Mouse (Mus musculus): ENCODE results near the gene Nfia.

Gene Nfia

DNA sequence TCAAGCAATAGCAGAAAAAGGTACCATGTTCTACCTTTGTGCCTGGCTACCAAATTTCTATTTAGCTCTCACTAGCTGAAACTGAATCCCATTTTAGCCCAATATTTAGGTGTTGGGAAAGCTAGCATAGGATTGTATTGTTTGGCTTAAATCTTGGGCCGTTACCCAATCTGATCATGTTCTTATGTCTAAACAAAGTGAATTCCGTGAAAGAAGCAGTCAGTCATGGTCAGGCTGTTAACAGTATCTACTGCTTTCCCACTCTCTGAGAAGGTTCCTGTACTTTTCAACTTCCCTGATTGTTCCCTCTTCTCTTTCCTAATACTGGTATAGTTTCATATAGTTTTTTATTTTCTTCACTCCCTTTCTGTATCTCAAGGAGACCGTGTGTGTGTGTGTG, 318.1 kb downstream of the Nfia start:
- intact Hi-C loops (cut with DNase I): no loop called here

DNA sequence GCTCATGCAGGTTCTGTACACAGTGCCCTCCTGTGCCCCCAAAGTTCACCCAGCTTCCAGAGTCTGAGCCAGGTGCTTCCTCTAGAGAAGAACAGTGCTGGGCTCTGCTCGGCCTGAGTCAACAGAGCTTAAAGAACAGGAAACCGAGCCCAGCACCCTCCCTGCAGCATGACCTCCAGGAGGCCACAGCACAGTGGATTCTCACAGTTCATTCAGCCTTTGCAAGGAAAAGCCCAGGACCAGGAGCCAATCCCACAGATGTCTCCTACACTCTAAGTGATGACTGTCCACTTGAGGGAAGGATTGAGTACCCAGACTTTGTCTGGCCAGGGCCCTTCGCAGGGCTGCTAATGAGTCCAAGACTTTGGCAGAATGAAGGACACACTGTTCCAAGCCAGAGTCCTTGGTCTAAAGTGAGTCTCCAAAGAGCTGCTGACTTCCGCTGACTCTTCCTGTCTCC, 318.9 kb downstream of the Nfia start:
- intact Hi-C loops (cut with DNase I): no loop called here

DNA sequence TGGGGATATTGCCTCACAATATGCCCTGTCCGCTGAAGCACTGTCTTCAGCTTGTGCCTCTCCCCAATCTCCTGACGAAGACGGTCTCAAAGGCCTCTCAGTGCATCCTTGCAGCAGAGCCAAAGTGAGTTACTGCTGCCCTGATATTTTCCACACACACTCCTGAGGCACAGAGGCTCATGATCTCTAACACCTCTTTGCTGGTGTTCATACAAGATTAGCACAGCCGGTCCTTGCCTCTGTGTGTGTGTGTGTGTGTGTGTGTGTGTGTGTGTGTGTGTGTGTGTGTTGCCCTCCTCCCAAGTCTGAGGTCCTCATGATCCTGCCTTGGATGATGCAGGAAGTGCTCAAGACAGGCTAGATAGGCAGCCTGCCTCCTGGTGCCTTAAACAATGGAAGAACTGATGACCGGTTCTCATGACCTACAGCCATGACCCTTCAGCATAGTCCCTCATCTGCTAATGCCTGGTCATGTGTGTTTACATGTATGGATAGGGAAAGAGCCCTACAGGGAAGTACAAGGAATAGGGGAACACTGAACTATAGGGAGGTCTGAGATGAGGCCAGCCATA, 319.5 kb downstream of the Nfia start:
- intact Hi-C loops (cut with DNase I): no loop called here

DNA sequence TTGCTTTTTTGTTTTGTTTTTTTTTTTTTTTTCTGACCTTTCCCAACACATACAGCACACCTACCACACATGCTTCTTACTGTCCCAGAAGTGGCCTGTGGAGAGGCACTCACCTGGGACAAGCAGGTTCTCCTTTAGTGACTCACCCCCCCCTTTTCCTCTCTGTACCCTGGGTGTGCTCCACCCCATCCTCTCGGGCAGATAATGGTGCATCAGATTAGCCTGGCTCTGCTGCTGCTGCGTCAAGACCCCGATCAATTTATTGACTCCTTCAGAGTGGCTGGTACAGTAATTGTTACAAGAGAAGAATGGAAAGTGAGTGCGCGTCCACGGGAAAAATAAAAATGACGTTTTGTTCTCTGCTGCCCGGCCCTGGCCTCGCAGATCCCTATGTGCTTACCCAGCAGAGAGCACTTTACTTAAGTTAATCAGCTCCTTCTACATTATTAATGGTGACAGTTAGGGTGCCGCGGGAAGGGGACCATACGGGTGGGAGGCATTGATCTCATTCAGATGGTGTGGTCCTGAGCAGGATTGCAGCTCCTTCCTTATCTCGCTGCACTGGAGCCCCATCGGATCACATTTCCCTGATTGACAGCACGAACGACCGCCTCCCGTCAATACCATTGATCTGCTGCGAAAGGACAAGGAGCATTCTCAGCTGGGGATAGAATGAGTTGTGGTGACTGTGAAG, 321.7 kb downstream of the Nfia start:
- intact Hi-C loops (cut with DNase I): no loop called here

DNA sequence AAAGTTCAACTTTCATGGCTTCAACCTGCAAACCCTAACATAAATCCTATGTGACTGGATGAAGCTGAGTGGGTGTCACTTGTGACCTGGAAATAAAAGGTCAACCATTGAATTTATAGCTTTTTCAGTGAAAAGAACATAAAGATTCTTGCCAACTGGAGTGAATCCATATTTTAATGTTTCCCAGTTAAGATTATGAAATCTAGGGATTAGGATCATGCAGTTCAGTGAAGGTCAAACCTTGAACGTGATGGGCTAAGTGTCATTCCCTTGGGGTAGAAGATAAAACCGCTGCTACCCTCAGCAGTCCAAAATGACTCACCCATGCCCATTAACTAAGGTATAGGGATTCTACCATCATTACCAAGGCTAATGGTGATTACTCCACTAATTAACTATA, 322.5 kb downstream of the Nfia start:
- intact Hi-C loops (cut with DNase I): no loop called here

DNA sequence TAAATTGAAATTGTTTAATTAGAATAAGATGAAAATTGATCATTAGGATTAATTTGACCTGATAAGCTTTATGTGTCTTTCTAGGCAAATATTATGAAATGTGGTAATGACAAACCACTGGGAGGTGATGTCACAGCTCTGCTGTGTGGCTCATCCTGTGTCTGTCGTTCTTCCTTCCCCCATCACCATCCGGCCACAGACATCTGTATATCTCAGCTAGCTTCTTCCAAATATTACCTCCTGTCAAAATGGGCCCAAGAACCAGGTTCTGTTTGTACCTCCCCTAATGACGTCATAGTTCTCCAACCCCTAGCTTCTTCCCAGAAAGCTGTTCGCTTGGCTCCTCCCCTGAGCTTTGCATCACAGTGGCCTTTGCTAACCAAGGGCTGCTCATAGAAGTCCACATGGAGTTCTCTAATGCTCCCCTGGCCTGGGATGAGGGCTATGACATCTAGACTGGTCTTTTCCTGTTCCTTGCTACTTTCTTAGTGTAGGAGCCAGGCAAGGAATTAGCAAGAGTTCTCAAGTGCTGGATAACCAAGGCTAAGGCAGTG, 324.6 kb downstream of the Nfia start:
- intact Hi-C loops (cut with DNase I): no loop called here

DNA sequence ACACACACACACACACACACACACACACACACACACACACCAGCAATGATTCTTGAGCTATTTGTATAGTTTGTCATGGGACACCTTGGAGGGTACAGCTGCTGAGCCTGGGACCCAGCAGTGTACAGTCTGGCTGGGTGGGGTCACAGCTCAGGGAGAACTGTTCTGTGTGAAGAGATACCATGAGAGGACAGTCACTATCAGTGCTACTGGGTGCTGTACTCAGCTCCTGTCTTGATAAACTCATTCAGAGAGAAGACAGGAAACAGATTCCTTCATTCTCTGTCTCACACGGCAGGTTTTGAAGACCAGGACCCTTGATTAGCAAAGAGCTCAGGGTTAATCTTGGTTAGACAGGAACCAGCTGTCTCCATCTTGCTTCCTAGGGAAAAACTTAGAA, 326.1 kb downstream of the Nfia start:
- intact Hi-C loops (cut with DNase I): no loop called here

DNA sequence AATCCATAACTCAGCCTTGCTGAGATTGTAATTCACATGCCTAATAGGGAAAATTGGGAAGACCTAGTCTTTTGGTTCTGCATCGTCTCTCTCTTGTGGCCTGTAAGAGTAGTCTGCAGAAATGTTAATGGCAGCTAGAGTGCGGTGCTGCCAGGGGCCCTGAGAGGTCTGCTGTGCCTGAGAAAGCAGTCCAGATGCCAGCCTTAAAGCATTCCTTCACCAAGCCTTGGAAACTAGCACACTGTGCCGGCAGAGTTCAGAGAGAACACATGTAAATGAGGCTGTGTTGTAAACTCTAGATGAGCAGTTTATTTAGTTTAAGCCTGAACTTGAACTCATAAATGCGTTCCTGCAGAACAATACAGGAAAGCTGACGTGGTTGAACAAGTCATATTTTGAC, 326.9 kb downstream of the Nfia start:
- intact Hi-C loops (cut with DNase I): no loop called here

DNA sequence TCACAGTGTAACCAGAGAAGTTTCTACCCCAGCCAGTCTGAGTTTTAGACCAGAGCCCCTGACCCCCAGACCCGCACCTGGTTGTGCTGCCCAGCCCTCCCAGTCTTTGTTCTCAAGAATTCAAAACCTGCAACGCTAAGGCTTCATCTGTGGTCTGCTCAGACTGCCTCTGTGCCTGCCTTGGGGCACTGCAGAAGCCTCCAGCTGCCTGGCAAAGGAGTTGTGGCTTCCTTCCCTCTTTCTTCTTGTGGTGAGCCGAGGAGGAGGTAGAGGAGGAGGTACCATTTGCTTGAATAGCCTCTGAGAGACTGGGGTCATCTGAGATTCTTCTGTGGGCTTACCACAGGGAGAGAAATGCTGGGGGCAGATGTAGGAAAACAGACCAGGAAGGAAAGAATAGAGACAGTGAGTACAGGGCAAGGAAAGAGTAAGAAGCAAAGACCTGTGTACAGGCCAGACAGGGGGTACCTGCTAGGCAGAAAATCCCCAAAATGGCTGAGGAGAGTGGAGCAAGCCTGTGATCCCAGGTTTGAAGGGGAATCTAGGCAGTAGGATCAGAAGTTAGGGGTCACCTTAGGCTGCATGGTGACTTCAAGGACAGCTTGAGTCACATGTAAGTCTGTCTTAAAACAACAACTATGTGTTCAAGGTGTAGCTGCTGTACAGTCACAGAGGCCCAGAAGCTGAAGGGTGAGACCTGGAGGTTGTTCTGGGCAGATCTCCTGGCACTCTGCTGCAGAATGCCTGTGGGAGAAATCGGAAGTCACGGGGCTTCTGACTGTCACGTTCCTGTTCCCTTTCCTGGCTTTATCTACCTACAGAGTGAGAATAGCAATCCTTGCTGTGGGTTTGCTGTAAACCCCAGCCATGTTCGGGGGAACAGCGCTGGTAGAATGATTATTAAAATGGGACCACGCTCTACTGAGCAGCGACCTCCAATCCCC, 328.9 kb downstream of the Nfia start:
- intact Hi-C loops (cut with DNase I): loop anchor here (10.0 kb wide), 1 partner anchor 537 kb away; no protein-coding TSS in a partner anchor

DNA sequence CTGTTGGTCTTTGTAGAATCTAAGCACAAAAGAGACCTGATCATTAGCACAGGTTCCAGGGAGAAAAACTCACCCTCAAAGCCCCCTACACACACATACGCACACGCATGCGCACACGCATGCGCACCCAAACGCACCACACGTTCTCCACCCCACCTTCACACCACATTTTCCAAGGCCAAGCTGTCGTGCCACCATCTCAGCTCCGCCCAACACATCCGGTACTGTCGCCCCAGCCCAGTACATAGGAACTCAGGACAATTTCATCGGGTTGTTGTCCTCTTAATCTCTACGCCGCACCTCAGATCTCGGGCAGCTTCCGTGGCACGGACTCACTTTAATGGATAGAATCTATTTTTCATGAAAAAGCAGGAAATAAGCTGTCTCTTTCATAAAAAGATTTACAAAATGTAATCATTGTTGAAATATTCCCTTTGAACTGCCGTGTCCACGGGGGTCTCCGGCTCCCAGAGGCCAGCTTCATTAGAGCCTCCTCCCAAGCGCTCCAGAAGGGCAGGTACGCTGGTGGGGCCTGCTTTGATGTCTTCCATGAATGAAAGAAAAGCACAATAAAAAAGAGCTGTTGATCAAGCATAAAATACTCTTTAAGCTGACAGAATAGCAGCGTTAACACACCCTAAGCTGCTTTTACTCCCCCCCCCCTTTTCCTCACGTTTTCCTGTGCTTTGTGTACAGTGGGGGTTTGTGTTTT, 330.2 kb downstream of the Nfia start:
- intact Hi-C loops (cut with DNase I): loop anchor here (10.0 kb wide), 1 partner anchor 538 kb away; no protein-coding TSS in a partner anchor

DNA sequence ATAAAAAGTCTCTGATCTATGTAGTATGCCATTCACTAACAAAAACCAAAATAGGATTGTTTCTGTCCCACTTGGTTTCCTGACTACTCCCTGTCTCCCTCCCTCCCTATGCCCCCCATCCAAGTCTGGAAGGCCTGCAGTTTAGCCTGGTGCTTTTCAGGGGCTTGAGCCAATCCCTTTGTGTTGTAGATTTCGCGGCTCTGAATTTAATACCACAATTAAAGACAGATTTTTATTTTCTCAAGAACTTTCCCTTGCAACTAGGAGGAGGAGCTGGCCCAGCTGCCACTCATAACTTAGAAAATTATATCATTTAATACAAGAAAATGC, 330.8 kb downstream of the Nfia start:
- intact Hi-C loops (cut with DNase I): loop anchor here (10.0 kb wide), 1 partner anchor 539 kb away; no protein-coding TSS in a partner anchor

DNA sequence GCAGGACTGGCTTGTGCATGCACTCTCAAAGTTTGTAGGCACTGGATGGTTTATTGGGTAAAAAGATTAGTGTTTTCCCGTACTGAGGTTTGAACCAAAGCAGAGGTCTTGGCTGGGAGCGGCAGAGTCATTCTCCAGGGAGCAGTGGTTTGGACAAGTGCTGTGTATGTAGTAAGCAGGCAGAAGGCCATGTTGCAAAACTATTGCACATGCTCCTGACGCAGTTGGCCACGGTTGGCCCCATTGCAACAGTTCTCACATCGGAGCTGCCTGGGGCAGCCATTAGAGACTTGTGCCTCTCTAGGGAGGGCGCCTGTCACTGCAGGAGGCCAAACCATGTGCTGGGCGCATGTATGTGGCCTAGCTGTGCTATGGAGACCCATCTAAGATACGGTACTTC, 331.6 kb downstream of the Nfia start:
- intact Hi-C loops (cut with DNase I): loop anchor here (10.0 kb wide), 1 partner anchor 539 kb away; no protein-coding TSS in a partner anchor

DNA sequence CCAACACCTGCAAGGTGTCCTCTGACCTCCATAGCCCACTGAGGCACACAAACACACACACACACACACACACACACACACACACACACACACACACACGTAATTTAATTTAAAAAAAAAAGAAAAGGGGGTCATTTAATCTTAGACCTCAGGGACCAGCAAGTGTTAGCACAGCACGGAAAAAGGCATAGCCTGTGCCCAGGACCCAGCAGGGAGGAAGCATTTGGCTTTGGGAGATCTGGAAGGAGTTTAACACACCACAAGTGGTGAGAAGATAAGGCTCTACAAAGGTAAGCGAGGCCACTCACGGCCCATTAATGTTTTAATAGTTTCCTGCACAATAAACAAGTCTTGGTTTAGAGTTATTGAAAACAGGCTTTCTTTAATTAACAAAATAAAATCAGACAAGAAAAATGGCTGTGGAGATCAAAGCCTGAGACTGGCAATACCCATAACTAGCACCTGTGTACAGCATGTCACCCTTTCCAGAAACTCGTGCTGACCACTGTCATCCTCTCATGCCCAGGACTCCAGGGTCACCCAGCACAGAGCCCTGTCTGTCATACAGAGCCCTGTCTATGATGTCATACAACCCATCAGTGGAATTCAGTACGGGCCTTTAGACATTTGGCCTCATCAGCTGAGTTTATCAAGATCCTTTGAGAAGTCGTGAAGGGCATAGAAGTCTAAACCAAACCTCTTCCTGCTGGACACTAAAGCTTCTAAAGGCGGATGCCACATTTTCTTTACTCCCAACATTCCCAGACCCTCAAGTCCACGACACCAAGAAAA, 332.6 kb downstream of the Nfia start:
- intact Hi-C loops (cut with DNase I): loop anchor here (5.0 to 10.0 kb wide), 2 partner anchors 88 to 540 kb away; no protein-coding TSS in a partner anchor

DNA sequence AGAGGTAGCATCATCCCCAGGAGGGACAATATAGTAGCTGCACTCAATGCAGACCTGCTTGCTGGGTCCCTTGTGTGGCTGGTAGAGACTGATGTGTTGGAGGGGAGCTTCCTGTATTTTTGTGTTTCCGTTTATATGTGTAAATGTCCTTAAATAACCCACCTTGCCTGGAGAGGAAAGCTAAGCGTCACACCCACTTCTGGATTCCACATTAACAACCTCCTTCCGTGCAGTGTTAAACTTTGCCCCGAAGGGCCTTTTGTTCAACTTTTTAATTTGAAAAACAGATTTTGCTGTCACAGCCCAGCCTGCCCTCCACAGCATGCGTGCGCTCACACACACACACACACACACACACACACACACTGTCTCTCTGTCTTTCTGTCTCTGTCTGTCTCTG, 333.4 kb downstream of the Nfia start:
- intact Hi-C loops (cut with DNase I): loop anchor here (5.0 to 10.0 kb wide), 2 partner anchors 89 to 541 kb away; no protein-coding TSS in a partner anchor

DNA sequence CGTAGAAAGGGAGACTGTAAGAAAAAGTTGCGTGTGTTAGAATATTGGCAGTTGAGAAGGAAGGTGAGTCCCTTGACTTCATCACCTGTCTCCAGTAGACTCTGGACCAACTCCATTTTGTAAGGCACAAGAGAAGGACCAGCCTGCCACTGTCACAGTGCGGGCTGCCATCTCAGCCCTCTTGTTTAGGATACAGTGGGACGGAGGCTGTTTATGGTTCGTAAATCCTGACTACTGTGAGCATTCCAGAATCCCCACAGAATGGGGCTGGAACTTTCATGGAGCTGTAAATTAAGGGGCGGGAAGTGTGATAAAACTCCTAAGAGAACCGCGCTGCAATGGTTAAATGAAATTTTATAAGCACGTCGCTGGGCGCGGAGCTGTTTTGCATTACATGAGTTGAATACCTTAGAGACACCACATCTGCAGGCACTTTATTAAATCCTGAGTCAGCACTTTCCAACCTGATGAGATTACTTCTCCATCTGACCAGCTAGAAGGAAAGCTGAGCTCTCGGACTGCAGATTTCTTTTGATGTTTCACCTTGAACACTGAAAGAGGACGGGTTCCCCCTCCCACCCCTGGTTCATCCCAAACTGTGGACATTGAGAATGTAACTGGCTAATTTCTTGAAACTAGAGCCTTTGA, 334.0 kb downstream of the Nfia start:
- intact Hi-C loops (cut with DNase I): loop anchor here (5.0 to 10.0 kb wide), 2 partner anchors 89 to 542 kb away; no protein-coding TSS in a partner anchor

DNA sequence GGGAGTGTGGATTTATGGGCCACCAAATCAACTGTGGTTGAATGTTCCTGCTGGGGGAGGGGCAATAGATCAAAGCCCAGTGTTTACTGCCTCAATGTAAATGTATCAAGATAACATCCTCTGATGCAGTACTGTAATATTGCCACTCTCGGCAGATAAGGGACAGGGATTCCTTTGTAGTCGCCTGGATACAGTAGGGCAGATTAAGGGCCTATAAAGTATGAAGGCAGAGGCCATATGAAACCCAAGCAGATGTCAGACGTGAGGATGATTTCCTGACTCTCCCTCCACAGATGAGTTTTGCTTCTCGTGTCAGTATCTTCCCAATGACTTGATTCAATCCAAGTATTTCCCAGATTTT, 334.5 kb downstream of the Nfia start:
- intact Hi-C loops (cut with DNase I): loop anchor here (5.0 to 10.0 kb wide), 2 partner anchors 90 to 542 kb away; no protein-coding TSS in a partner anchor

DNA sequence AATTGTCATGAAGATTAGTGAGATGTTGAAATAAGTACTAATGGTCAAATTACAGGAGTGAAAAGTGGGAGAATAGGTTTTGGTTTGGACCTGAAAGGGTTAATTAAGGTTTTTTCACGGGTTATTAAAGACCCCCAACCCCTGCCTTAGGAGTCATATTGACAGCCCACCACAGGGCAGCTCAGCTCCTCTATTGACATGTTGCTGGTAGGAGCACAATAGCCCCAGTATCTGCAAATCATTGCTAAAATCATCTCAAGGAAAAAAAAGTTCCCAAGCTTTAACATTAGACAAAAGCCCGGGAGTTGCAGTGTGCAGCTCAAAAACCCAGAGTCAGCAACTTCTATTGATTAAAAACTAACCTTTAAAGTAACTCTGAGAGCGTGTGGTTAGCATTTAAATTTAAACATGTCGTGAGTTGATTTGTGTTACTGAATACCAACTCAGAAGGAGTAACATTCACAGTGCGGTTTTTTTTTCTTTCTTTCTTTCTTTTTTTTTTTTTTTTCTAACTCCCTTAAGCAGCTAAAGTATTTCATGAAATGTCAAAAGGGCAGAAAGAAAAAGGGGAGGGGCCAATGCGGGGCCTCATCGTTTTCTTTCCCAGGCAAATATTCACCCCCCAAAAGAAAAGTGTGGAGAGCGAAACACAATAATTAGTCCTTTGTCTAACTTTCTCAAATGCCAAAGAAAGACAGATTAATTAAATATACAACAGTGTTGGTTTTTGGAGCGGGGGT, 335.6 kb downstream of the Nfia start:
- intact Hi-C loops (cut with DNase I): loop anchor here (2.0 to 10.0 kb wide), 3 partner anchors 91 to 543 kb away; no protein-coding TSS in a partner anchor

DNA sequence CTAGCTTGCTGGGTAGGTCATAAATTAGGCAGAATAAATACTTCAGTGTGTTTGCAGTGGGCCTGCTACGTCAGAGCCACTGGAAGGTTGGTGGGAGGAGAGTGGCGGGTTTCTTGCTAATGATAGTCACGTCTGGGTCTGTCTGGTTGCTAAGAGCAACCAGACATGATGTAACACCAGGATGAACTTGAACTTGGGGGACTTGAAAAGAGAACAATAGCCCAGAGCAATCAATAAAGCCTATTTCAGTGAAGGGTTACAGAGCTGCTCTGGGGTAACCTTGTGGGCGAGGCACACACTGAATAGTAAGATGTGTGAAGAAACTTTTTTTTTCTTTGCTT, 336.1 kb downstream of the Nfia start:
- intact Hi-C loops (cut with DNase I): loop anchor here (2.0 to 10.0 kb wide), 3 partner anchors 91 to 544 kb away; no protein-coding TSS in a partner anchor

DNA sequence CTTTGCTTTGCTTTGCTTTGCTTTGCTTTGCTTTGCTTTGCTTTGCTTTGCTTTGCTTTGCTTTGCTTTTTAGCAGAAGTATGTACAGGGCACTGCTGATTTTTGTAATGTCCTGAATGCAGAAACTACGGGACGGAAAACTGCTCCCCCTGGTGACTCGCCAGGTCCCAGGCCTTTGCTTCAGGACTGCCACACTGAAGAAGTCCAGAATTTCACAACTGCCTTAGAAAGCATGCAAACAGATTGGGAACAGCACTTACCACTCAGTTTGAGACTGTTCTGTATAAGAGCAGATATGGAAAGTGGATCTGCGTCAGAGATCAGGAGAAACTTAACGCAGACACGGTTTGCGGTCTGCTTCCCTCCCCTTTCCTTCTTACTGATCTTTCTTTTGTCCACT, 336.5 kb downstream of the Nfia start:
- intact Hi-C loops (cut with DNase I): loop anchor here (2.0 to 10.0 kb wide), 3 partner anchors 92 to 544 kb away; no protein-coding TSS in a partner anchor

Measured in adrenal gland (tissue).